Mouse (Mus musculus) bone marrow macrophage, adult 2 months (primary cell): ENCODE measurements around the gene Son.
A peak's percentile ranks its signal among the peaks of the same experiment; 100 is the strongest.

Experiments
- CTCF ChIP-seq: IDR thresholded peaks from 2 replicates; pipeline ENCODE4 v1.5.1; 2012; ENCODE audit warnings: low read depth, mild to moderate bottlenecking, low read length, moderate library complexity
- POLR2A ChIP-seq: IDR thresholded peaks from 2 replicates; pipeline ENCODE4 v1.6.1; 2012; ENCODE audit warnings: mild to moderate bottlenecking, low read depth, low read length, borderline replicate concordance

DNA sequence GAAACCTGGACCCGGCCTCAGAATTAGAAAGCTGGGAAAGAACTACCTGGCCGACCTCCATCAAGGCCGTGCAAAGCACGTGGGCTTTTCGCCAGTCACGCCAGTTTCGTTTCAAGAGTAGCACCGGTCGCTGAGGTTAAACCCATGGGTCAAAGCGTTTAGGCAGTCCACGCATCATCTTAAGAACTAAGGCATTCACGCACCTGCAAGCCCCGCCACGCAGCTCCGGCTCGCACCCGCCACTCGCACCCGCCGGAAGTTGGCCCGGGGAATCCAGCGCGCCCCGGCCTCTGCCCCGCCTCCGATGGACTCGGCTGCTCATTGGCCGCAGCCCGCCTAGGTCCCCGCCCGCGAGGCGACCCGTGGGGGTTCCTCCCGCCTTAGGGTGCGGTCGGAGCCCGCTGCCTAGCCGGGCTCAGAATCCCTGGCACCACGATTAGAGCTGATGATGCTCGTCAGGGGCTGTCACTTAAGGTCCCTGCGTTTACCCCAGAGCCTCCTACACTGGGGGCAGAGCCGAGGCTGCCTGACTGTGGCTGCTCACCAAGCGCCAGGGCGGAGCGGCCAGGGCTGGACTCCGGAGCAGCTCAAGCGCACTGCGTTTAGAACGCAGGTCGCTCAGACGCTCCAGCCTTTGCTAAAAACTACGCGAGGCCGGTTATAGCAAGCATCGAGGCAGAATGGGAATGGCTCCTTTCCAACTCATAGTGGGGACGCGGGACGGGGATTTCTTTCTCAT is 456 bp upstream of the Son start, which contains the start of gene Gart:
- TF ChIP-seq CTCF, result no peak
- TF ChIP-seq POLR2A, result peak; percentile 19; the same call in 1 of the 2 replicates
